Comparison of ENCODE assay signal across 1 mouse cellular context in the genomic region with DNA sequence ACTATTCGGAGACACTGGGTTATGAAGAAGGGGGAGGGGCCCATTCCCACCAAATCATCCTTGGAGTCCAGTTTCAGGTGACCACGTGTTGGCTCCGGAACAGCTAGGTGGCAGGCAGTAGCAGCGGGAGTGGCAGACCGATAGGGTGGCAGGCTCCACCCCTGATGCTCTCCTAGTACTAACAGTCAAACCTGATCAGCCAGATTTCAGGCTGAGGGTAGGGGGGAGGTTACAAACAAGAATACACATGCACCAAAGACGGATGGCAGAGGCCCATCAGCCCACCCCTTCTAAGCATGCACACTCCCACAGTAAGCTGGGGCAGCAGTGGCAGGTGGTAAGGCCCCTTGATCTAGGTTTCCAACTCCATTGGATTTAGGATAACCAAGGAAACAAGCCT. TPM values are rescaled to one million over a fixed set of nuclear protein-coding genes. Genes with fewer than 3 reads are reported as not detected.
"Had no signal": no experiment of that assay in that cellular context is flagged by ENCODE, and none has a peak within 500 bp of the region (broad histone marks: within the 10 kb centered on the region; RNA-seq: fewer than 3 reads in every experiment).

No protein-coding gene starts in this region.

RNA-seq across cellular contexts. Expression of gene Fam228b, which starts 28.4 kb away (rescaled TPM):
- polyA plus RNA-seq: small intestine, adult 2 months had no signal

RNA-seq across cellular contexts. Expression of gene Pfn4, which starts 28.6 kb away (rescaled TPM):
- polyA plus RNA-seq: small intestine, adult 2 months had no signal
